Mouse (Mus musculus) R1 (cell line): ENCODE results near the gene Yipf3.

Source experiments
- DNase-seq: peaks from one replicate; pipeline ENCODE4 v3.0.0-alpha.2; 2018; ENCODE audit warnings: low read depth, low spot score

Yipf3 gene

GRCm38 (mm10) chr17:46283140-46283539, 35.3 kb downstream of the Yipf3 start:
- DNase-seq: no peak

- no peak for DNase-seq
Observed at GRCm38 (mm10) chr17:46283911-46284310, 36.0 kb downstream of the Yipf3 start.

DNA sequence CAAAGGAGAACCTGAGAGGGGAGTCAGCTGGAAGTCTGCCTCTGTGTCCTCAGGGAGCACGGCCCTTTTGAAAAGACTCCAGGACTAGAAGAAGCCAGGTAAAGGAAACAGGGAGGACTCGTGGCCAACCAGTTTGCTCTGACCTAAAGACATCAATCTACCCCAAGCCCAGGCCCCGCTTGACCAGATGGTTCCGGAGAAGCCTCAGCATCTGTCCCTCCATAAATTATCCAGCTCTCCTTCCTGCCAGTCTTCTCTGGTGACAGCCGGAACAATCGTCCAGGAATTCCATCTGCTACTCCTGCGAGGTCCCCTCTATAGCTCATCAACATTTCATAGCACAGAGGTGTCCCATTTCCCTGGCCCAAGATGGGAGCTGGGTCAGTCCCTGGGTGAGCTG, 36.8 kb downstream of the Yipf3 start:
- no peak for DNase-seq

- DNase-seq: no peak
Observed at GRCm38 (mm10) chr17:46285407-46285806, 37.5 kb downstream of the Yipf3 start.

DNA sequence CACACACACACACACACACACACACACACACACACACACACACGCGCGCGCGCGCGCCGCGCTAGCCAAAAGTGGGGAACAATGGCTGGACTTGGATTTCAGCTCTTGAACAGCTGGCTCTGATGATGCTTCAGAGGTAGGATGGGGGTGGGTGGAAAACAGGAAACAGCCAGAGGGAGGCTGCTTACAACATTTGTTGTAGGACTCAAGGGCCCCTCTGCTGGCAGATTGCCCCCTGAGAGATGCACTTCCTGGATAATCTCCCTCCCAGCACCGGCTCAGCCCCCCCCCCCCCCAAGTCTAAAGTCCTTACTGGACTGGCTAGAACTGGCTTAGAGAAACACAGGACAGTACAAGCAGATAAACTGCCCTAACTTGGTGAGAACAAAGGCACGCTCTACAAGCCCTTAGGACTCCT, 39.8 kb downstream of the Yipf3 start:
- DNase-seq: peak; percentile 48

DNA sequence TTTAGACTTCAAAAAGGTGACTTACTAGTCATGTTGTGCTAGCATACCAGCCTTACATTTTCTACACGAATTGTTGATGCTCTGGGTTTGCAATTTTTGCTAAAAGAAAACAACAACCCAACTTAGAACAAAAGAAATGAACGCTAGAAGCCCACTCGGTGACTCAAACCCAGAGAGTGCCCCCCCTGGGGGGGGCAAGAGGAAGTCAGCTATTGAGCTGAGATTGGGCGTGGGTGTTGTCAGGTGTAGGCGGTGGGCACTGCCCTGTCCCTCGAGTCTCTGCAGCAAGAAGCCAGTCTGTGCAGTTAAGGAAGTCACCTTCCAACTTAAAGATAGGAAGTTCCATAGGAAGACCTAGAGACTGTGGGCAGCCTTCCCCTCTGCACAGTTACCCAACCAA, 48.7 kb downstream of the Yipf3 start:
- DNase-seq: no peak

DNA sequence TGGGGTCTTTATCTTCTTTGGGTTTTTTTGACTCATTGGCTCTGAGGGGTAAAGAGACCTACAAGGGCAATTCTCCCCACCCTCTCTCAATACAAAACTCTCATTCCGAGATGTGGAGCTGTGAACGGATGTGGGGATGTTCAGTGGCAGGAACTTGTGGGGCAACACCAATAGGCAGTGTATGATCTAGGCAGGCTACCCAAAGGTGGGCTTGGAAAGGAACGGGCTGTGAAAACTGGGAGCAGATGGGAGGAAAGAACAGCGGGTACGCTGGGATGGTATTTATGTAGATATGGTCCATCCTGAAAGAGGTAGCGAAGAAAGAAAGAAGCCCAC, 49.1 kb downstream of the Yipf3 start:
- no peak for DNase-seq

DNA sequence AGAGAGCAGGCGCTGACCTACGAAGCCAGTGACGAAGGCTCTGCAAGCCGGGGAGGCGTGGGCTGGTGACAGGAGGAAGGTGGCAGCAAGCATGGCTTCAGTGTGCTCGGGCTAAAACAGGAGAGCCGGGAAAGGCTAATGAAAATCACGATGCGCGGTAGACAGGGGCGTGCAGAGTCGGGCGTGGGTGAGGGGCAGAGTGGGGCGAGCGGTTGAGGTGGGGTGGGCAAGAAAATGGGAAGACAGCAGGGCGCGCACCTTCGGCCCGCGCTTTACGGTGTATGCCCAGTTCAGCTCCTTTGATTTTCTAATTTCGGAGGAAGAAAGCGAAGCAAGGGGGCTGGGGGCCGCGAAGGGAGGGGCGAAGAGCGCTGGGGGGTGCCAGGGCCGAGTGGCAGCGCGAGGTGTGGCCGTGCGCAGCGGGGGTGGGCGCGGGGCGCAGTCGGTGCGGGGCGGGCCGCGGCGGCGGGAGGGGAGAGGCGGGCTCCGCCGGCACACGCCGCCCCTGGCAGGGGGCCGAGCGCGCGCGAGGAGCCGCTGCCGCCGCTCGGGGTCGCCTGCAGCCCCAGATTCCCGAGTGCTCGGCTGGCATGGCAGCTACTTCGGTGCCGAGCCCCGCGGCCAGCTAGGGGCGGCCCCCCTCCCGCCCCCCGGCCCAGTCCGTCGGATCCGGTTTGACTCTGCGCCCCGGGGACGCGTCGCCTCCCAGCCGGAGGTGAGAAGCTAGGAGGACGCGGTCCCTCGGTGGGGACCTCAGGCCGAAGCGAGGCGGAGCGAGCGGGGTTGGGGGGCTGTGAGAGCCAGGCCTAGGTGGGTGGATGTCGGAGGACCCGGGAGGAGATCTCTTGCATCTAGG, 49.7 kb downstream of the Yipf3 start, which contains the start of gene Dlk2:
Dlk2 (plus strand) TSS at position 58 of the 856 bp plus-strand sequence.
- DNase-seq: peak; percentile 26

- DNase-seq: peak; percentile 91
Observed at GRCm38 (mm10) chr17:46298220-46298913, 50.5 kb downstream of the Yipf3 start.

- no peak for DNase-seq
Observed at GRCm38 (mm10) chr17:46301892-46302291, 54.0 kb downstream of the Yipf3 start.
